Mouse (Mus musculus): ENCODE measurements around the gene Nfib.

DNA sequence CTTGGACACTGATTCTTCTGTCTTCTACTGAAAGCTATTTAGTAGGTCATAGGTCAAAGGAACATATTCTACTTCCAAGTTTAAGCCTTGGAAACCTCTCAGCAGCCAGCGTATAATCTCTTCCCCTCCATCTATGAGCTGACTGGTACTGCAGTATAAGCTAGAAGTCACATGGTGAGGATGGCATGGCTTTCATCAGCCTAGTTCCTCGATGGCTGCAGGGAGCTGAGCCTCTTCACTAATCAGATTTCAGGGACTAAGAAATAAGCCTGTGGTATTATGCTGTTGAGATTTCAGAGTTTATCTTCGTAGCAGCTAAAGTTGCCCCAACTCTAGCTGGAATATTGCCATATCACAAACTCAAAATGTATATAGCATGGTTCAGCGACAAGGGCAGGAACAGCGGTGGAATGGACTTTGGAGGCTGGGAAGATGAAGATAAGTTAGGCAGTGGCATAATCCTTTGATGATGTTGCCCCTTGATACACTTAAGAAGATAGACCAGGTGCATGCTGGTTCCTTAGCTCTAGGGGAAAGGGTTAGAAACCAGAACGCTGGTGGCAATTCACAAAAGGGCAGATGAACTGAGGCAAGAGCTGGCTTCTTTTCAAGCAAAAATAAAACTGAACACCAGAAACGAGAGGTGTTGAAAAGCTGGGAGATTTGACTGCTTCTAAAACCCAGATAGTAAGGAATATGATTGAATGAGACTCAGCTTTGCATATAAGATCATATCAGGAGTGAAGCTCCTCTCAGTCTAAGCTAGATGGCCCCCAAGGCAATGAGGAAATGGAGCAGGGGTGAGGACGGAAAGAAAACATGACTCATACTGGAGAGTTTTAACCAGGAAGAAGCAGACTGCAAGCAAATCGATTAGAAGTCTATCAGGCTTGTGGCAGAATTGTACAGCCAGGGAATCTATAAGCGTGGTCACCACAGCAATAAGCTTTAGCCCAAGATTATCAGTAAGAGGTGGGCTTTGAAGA lies 111.6 kb downstream of the Nfib start:
- TF ChIP-seq SMC3 (IDR thresholded peaks at IDR 0.05; ENCODE audit: low read depth, low read length) (no peak), CHD2 (IDR thresholded peaks at IDR 0.05; ENCODE audit: low read length) (no peak), RAD21 (IDR thresholded peaks at IDR 0.05; ENCODE audit: low read depth, low read length) (no peak), CTCF (IDR thresholded peaks at IDR 0.05 in 2 of 3, conservative IDR thresholded peaks at IDR 0.05 in 1 of 3; ENCODE audit: control insufficient read depth in 1 of 3, insufficient read depth in 1 of 3, low read depth in 2 of 3, low read length in 3 of 3, poor library complexity in 1 of 3, severe bottlenecking in 1 of 3) (no peak), POLR2A (IDR thresholded peaks at IDR 0.05; ENCODE audit: control insufficient read depth in 1 of 2, insufficient read depth in 1 of 2, low read depth in 1 of 2, low read length in 2 of 2, poor library complexity in 1 of 2) (no peak), ZKSCAN1 (IDR thresholded peaks at IDR 0.05; ENCODE audit: low read depth, low read length) (no peak), HCFC1 (IDR thresholded peaks at IDR 0.05; ENCODE audit: low read depth, low read length) (no peak), GABPA (IDR thresholded peaks at IDR 0.05; ENCODE audit: low read depth, low read length) (no peak), MAX (IDR thresholded peaks at IDR 0.05; ENCODE audit: low read length) (no peak), POLR2AphosphoS5 (IDR thresholded peaks at IDR 0.05; ENCODE audit: borderline replicate concordance, low read depth, low read length) (no peak), KAT2A (conservative IDR thresholded peaks at IDR 0.05; ENCODE audit: low read depth, low read length) (no peak), ZC3H11A (IDR thresholded peaks at IDR 0.05; ENCODE audit: low read depth, low read length) (no peak), MXI1 (IDR thresholded peaks at IDR 0.05; ENCODE audit: low read depth, low read length) (no peak)
